Mouse (Mus musculus) MEL (cell line): ENCODE data around the gene N4bp3.

ENCODE experiments used
- CTCF ChIP-seq, 3 experiments: IDR thresholded peaks in 2 of 3; conservative IDR thresholded peaks in 1 of 3; 2 replicates each; pipeline ENCODE4 v1.5.1; 2011 to 2012; ENCODE audit warnings: low read length in 3 of 3, low read depth in 2 of 3, mild to moderate bottlenecking in 2 of 3, improper control_type of control experiment in 1 of 3, inconsistent platforms in 1 of 3, mixed read lengths in 1 of 3, moderate library complexity in 1 of 3; ENCODE audit not compliant: control insufficient read depth in 1 of 3, insufficient read depth in 1 of 3, poor library complexity in 1 of 3, severe bottlenecking in 1 of 3
- EP300 ChIP-seq, 2 experiments: IDR thresholded peaks; 2 replicates each; pipeline ENCODE4 v1.6.1; 2011; ENCODE audit warnings: improper control_type of control experiment in 2 of 2, low read length in 2 of 2, low read depth in 1 of 2, mild to moderate bottlenecking in 1 of 2
- MEF2A ChIP-seq: IDR thresholded peaks from 2 replicates; pipeline ENCODE4 v1.6.1; 2014; ENCODE audit warnings: low read depth, mild to moderate bottlenecking, inconsistent platforms, low read length, improper control_type of control experiment; ENCODE audit not compliant: poor library complexity, insufficient replicate concordance, severe bottlenecking; ENCODE audit errors: extremely low read depth
- POLR2A ChIP-seq, 2 experiments: IDR thresholded peaks; 2 replicates each; pipeline ENCODE4 v1.6.1; 2011 to 2012; ENCODE audit warnings: low read length in 2 of 2, mild to moderate bottlenecking in 2 of 2, control low read depth in 1 of 2, improper control_type of control experiment in 1 of 2, low read depth in 1 of 2, moderate library complexity in 1 of 2; ENCODE audit not compliant: control insufficient read depth in 1 of 2, insufficient read depth in 1 of 2, poor library complexity in 1 of 2
- USF1 ChIP-seq: IDR thresholded peaks from 2 replicates; pipeline ENCODE4 v1.6.1; 2014; ENCODE audit warnings: low read depth, mild to moderate bottlenecking, inconsistent platforms, low read length, improper control_type of control experiment, moderate library complexity

DNA sequence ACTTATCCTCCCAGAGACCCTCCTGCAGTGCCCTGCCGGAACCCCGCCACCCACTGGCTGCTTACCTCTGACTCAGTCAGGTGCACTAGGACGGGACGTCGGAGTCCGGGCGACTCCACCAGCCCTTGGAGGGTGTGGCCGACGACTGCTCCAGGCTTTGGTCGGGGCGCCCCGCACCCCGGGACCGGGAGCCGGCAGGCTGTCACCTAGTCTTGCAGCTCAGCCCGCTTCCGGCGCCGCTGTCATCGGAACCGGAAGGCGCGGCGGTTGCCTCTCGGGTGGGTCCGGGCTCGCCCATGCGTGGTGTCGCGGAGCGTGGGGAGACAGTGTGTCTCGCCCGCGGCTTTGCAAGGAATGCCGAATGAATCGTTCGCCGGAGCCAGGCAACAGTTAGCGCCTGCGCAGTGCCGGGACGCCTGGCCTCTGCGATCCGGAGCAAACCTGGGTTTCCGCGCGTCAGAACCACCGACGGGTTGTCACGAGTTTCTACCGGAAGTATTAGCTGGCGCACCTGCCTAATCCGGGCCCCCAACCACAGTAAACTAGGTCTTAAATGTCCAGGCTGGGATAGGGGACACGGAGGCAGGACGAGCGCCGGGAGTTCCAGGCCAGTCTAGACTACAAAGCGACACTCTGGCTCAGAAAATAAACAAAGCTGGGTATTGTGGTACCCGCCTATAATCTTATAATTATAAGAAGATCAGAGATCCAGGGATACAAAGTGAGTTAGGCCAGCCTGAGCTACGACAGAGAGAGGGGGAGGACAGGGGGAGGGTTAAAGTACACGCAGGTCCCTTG, 14.9 kb downstream of the N4bp3 start, which contains the start of gene Rmnd5b:
- TF ChIP-seq MEF2A = no peak
- TF ChIP-seq CTCF (IDR thresholded peaks at IDR 0.05 in 2 of 3, conservative IDR thresholded peaks at IDR 0.05 in 1 of 3; ENCODE audit: control insufficient read depth in 1 of 3, insufficient read depth in 1 of 3, low read depth in 2 of 3, low read length in 3 of 3, poor library complexity in 1 of 3, severe bottlenecking in 1 of 3) = 0 out of 6 replicates have a peak, but pooled peaks of 1 of the 3 experiments have one; percentile 25
- TF ChIP-seq USF1 = peak; percentile 49
- peak in 1 of 2 experiments; percentile 50; a peak in 2 of 4 replicates for TF ChIP-seq EP300 (IDR thresholded peaks at IDR 0.05; ENCODE audit: low read depth in 1 of 2, low read length in 2 of 2)
- peak in 1 of 2 experiments; percentile 75; a peak in 3 of 4 replicates for TF ChIP-seq POLR2A (IDR thresholded peaks at IDR 0.05; ENCODE audit: control insufficient read depth in 1 of 2, insufficient read depth in 1 of 2, low read depth in 1 of 2, low read length in 2 of 2, poor library complexity in 1 of 2)
